Mouse (Mus musculus): Measurements from ENCODE around the gene Mat2a.
"Not testable (repeated sequence)": the region's sequence is repeated elsewhere in the genome, so short reads cannot be mapped to it uniquely, and the experiment has no call there.

The Mat2a gene

DNA sequence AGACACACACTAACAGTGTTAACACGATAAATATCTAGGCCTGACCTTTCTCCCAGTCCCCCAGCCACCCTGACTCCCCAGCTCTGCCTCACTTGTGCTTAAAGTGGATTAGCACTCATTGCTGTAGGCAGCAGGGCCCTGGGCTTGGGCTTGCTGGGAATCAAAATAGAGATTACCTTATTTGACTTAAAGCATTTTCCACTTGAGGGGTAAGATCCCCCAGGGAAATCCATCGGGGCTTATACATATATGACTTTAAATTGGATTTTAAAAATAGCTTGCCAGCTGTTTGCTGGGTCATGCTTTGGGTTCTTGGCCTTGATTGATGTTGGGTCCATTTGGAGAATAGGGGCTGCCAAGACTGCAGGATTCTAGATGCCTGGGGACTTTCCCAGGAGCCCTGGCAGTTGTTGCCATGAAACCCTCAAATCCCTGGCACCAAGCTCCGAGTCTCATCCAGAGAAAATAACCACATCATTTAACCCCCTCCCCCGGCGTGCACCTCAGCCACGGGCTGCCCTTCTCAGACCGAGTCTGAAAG is 15.5 kb upstream of the Mat2a start:
- no peak for DNase-seq (ENCODE audit: low spot score)

- DNase-seq (ENCODE audit: low spot score) = no peak
These were observed 14.9 kb upstream of the Mat2a start for GRCm38 (mm10) chr6:72454072-72454746.

GRCm38 (mm10) chr6:72453578-72453977 is 14.2 kb upstream of the Mat2a start:
- DNase-seq (ENCODE audit: low spot score) = no peak

- DNase-seq (ENCODE audit: low spot score) = no peak
These were observed 13.0 kb upstream of the Mat2a start for GRCm38 (mm10) chr6:72452329-72452728.

GRCm38 (mm10) chr6:72451778-72452177 is 12.4 kb upstream of the Mat2a start:
- DNase-seq (ENCODE audit: low spot score) = not testable (repeated sequence)

- no peak for DNase-seq (ENCODE audit: low spot score)
These were observed 8.1 kb upstream of the Mat2a start for GRCm38 (mm10) chr6:72447487-72447886.

GRCm38 (mm10) chr6:72445011-72445410 is 5.7 kb upstream of the Mat2a start:
- no peak for DNase-seq (ENCODE audit: low spot score)

GRCm38 (mm10) chr6:72442921-72443604 is 3.7 kb upstream of the Mat2a start:
- DNase-seq (ENCODE audit: low spot score) = no peak

DNA sequence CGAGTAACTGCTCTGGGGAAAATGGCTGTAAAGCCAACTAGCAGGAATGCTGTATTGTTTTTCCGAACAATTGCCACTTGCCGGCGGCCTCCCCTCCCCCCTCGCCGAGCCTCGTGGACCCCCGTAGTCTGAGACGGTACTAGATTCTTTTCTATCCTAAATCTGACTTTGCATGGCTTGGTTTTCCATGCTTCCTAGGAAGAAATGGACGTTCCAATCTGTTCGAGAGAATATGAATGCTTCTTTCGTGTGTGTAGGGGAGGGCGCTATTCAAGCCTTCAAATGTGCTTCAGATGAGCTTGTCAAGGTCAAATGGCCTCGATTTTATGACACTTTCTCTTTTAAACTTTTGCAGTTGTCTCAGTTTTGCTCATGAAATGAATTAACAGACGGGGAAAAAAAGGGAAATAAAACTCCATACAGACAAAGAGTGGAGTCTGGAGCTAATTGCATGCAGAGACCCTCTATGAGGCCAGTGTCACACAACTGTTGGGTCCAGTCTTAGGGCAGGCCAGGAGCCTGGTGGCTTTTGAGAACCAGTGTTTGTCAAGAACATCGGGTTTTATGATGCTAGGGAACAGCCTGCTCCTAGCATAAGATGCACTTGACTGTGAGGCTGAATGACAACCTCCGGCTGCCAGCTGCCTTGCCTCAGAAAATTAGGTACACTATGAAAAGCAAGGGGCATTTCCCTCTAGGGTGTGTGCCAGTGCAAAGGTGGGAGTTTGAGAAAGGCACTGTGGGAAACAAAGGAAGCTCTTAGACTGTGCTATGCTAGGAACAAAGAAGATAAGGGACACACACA is 1.0 kb upstream of the Mat2a start:
- no peak for DNase-seq (ENCODE audit: low spot score)

DNA sequence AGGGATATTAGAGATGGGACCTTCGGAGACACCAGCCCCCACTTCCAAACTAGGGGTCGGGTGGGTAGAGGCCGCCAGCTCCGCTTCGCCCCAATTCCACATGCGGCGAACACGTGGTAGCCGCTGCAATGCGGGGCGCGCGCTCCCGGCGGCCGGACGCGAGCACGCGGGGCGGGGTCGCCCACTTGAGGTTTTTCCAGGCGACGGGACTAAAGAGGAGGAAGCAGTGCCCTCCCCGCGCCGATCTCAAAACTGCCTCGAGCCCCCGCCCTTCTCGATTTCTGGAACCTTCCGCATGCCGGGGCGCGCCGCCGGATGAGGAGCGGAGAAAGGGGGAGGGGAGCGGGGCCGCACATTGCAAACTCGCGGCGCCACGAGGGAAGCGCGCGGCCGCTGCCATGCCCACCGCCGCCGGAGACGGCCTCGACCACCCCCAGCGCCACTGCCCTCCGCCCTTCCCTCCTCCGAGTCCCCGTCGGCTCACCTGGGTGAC is 450 bp downstream of the Mat2a start:
- DNase-seq (ENCODE audit: low spot score) = peak; percentile 84

- DNase-seq (ENCODE audit: low spot score) = no peak
These were observed 1.1 kb downstream of the Mat2a start for GRCm38 (mm10) chr6:72438226-72438625.

GRCm38 (mm10) chr6:72432153-72432552 is 7.2 kb downstream of the Mat2a start:
- no peak for DNase-seq (ENCODE audit: low spot score)

DNA sequence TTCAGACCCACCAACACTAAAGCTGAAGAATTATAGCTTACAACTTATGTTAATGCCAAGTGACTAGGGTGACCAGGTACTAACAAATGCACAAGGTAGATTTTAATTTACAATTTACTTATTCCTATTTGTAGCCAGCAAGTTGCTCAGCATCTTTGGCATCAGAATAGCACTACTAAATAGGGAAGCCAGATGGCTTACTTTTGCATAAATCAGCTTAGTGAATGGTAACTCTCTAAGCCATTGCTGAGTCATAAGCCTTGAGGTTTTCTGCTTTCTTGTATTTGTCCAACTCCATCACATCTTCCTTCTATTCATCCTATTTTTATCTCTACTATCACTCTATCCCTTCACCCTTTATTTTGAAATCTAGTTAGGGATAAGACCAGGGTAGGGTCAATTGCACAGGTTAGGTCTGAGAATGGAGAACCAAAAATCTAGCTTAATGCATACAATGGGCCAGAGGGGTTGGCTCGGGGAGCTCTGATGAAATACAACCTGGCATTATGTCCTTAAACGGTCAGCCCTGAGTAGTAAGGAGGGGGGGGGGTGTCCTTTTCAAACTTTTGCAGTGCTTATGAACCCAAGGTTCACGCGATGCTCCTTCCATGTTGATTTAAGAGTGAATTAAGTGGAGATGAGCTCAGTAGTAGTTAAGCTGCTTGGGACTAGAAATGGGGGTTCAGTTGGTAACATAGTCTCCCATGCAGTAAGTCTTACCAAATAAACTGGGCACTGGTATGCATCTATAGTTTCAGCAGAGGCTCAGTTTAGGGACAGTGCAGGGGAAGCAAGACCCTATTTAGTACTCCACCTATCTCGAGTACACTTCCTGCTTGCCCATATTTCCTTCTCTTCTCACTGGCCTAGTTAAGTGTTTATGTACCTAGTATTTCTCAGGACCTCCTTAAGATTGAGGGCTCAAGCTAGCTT is 8.1 kb downstream of the Mat2a start:
- no peak for DNase-seq (ENCODE audit: low spot score)

GRCm38 (mm10) chr6:72429061-72429842 is 10.1 kb downstream of the Mat2a start:
- DNase-seq (ENCODE audit: low spot score) = no peak

GRCm38 (mm10) chr6:72428036-72428435 is 11.3 kb downstream of the Mat2a start:
- peak; percentile 73 for DNase-seq (ENCODE audit: low spot score)

- no peak for DNase-seq (ENCODE audit: low spot score)
These were observed 13.7 kb downstream of the Mat2a start for GRCm38 (mm10) chr6:72425646-72426045.

DNA sequence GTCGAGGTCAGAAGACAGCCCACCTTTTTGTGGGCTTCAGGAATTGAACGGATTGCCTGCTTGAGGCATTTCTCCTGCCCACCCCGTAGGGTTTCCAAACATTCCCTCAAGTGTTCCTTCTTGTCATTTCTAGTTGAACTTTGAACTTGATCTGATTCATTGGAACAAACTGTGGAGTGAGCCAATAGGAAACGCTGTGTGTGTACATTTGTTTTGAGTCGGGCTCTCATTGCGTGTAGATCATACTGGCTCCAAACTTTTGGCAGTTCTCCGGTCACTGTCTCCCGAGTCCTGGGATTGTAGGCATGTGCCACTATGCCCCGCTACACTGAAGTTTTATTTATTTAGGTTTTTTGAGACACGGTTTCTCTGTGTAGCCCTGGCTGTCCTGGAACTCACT is 18.5 kb downstream of the Mat2a start:
- no peak for DNase-seq (ENCODE audit: low spot score)

GRCm38 (mm10) chr6:72419806-72420205 is 19.6 kb downstream of the Mat2a start:
- DNase-seq (ENCODE audit: low spot score) = no peak

- DNase-seq (ENCODE audit: low spot score) = no peak
These were observed 21.1 kb downstream of the Mat2a start for GRCm38 (mm10) chr6:72418279-72418678.

DNA sequence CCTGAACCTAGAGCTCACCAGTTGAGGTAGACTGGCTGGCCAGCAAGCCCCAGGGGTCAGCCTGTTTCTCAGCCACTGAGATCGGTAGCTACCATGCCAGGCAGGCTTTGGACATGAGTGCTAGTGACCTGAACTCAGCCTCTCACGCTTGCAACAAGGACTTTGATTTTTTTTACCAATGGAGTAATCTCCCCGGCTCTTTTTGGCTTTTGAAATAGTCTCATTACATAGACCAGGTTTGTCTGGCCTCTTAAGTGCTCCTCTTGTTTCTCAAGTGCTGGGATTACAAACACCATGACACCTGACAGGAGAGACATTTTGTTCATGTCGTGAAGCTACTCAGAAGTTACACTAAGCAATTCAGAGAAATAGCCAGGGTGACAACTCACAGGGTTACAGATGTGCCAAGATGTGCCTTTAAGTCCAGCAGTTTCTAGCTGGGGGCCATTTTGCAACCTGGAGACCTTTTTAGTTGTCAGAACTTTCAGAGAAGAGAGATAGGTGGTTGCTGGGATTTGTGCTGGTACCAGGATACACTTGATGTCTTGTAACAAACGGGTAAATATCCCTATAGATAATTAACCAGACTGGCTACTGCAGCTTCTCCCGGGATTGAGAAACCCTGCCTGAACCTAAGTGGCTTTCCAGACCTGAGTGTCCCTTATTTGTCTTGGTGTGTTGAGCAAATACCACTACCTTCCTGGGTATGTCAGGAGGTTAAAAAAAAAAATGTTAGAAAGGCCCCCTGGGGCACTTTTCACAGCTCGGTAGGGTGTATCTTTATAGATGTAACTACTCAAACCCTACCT is 23.2 kb downstream of the Mat2a start:
- no peak for DNase-seq (ENCODE audit: low spot score)

Data from urinary bladder, postnatal 25 days (tissue).